Mouse (Mus musculus): ENCODE results near the gene Fam208a. TPM values are rescaled to one million over a fixed set of nuclear protein-coding genes. Genes with fewer than 3 reads are reported as not detected.

The Fam208a gene
- polyA plus RNA-seq, 1 experiment, result 30.4 TPM

DNA sequence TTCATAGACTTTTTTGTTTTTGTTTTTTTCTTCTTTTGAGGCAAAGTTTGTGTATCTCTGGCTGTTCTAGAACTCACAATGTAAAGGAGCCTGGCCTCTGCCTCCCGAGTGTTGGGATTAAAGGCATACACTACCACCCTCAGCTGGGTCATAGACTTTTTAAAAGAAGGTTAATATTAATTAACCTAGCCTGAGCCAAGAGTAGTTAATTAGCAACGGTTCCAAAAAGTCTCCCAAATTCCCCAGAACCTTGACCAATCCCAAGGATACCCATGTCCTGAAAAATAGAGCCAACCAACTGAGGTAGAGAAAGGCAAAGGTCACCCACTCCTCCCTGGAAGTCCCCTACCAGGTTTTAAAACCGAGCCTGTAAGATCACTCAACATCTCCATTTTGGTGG, 7.8 kb upstream of the Fam208a start:
- 66% methylated on average over 3 of the region's 3 CpGs for WGBS
- Histone ChIP-seq H3K4me1 (ENCODE audit: control insufficient read depth, insufficient read depth, low read length) (no peaks in the 10 kb centered on the region), H3K27me3 (ENCODE audit: control insufficient read depth, insufficient read depth, low read length) (no peaks in the 10 kb centered on the region), H3K27ac (ENCODE audit: insufficient read depth, low read length) (no peak overlapping the region), H3K4me3 (replicated peaks; ENCODE audit: insufficient read depth, low read depth, low read length) (no peak overlapping the region)
- TF ChIP-seq CTCF (IDR thresholded peaks at IDR 0.05; ENCODE audit: borderline replicate concordance, insufficient read depth, low read depth, low read length) (no peak), POLR2A (IDR thresholded peaks at IDR 0.05; ENCODE audit: borderline replicate concordance, insufficient read depth, low read length) (no peak)
- DNase-seq, result no peak

DNA sequence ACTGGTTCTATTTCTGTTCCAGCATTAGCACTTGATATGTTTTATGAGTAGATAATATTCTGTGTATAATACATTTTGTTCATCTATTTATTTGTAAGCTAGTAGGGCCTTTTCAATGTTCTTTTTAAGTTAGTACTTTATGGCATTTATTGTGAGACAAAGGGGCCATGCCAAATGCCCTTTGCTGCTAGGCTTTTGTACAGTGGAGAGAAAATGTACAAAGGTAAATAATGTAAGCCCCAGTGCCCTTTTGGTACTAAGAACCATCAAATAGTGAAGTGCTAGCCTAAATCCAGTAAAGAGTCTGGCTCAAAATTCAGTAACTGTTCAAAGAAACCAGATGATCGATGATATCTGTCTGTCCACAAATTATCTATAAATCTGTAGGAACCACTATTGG, 6.3 kb upstream of the Fam208a start:
- TF ChIP-seq POLR2A (IDR thresholded peaks at IDR 0.05; ENCODE audit: borderline replicate concordance, insufficient read depth, low read length) (no peak), CTCF (IDR thresholded peaks at IDR 0.05; ENCODE audit: borderline replicate concordance, insufficient read depth, low read depth, low read length) (no peak)
- Histone ChIP-seq H3K4me1 (ENCODE audit: control insufficient read depth, insufficient read depth, low read length) (no peaks in the 10 kb centered on the region), H3K27ac (ENCODE audit: insufficient read depth, low read length) (no peak overlapping the region), H3K4me3 (replicated peaks; ENCODE audit: insufficient read depth, low read depth, low read length) (no peak overlapping the region), H3K27me3 (ENCODE audit: control insufficient read depth, insufficient read depth, low read length) (no peaks in the 10 kb centered on the region)
- DNase-seq, result no peak
- 98% methylated on average over 1 of the region's 1 CpGs for WGBS

DNA sequence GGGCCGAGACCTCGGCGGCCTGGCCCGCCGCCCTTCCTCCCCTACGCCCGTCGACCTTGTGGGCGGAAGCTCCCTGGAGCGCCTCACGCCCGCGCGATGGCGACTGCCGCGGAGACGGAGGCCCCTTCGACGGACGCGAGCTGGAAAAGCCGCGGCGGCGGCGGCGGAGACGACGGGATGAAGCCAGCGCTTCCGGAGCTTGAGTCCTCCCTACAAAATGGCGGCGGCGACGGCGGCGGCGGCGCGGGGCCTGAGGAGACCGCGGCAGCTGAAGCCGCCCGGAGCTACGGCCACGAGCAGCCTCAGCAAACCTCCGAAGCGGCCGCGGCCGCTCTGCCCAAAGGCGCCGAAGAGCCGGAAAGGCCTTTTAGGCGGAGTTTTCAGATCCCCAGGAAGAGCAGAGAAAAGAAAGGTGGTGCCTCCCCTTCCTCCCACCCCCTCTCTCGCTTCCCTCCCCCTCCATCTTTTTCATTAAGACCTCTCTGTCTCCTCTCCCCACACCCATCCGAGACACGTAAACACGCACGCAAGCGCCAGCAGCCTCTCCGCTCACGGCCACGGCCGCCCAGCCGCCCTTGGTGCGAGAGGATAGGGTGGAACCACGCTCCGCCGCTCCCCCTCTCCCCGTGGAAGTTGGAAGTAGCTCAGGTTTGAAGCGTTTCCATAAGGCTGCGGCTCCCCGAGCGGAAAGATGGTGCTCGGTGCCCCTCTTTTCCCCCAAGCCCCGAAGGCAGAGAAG, 508 bp downstream of the Fam208a start:
- WGBS, result under 1% methylated on average over 78 of the region's 78 CpGs
- peak overlapping the region; percentile 69 for H3K4me3 ChIP-seq (replicated peaks; ENCODE audit: insufficient read depth, low read depth, low read length)
- no peaks in the 10 kb centered on the region for H3K4me1 ChIP-seq (ENCODE audit: control insufficient read depth, insufficient read depth, low read length)
- no peaks in the 10 kb centered on the region for H3K27me3 ChIP-seq (ENCODE audit: control insufficient read depth, insufficient read depth, low read length)
- TF ChIP-seq POLR2A (IDR thresholded peaks at IDR 0.05; ENCODE audit: borderline replicate concordance, insufficient read depth, low read length) (peak; percentile 59; the same call in 1 of the 2 replicates), CTCF (IDR thresholded peaks at IDR 0.05; ENCODE audit: borderline replicate concordance, insufficient read depth, low read depth, low read length) (no peak)
- peak overlapping the region; percentile 91 for H3K27ac ChIP-seq (ENCODE audit: insufficient read depth, low read length)
- DNase-seq, result peak; percentile 91 to 93

DNA sequence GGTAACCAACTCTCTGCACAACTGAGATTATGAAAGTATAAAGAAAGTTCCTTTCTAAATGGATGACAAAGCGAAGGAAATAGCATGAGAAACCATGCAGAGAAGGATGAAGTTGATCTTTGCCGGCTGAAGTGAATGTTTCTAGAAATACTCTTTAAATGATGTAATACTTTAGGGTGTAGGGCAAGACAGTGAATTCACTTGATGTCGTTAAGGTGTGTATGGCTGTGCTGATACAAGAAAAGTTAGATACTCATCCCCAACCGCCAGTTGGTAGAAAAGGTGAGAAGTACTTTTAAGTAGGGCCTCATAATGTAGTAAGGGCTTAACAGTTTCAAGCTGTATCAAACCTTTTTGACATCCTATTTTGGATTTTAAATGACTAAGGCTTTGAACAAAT, 1.6 kb downstream of the Fam208a start:
- Histone ChIP-seq H3K27ac (ENCODE audit: insufficient read depth, low read length) (no peak overlapping the region), H3K4me3 (replicated peaks; ENCODE audit: insufficient read depth, low read depth, low read length) (no peak overlapping the region), H3K27me3 (ENCODE audit: control insufficient read depth, insufficient read depth, low read length) (no peaks in the 10 kb centered on the region), H3K4me1 (ENCODE audit: control insufficient read depth, insufficient read depth, low read length) (no peaks in the 10 kb centered on the region)
- TF ChIP-seq POLR2A (IDR thresholded peaks at IDR 0.05; ENCODE audit: borderline replicate concordance, insufficient read depth, low read length) (no peak), CTCF (IDR thresholded peaks at IDR 0.05; ENCODE audit: borderline replicate concordance, insufficient read depth, low read depth, low read length) (no peak)
- WGBS, result 97% methylated on average over 4 of the region's 4 CpGs
- DNase-seq, result no peak

DNA sequence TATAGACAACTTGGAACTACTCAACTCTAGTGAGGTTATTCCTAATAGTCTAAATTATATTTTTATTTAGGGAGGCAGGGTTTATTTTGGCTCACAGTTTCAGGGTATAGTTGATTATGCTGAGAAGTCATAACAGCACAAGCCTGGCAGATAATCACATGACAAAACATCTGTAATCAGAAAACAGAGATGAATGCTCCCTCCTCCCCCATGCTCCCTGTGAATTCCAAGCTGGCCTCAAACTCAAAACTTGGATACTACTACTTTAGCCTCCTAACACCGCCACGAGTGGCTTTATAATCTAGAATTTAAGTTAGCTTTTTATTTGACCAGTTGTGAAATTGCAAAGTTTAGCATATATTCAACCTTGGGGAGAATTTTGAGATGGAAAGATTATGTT, 3.4 kb downstream of the Fam208a start:
- no peak for DNase-seq
- H3K27ac ChIP-seq (ENCODE audit: insufficient read depth, low read length), result no peak overlapping the region
- no peak overlapping the region for H3K4me3 ChIP-seq (replicated peaks; ENCODE audit: insufficient read depth, low read depth, low read length)
- 98% methylated on average over 2 of the region's 2 CpGs for WGBS
- H3K4me1 ChIP-seq (ENCODE audit: control insufficient read depth, insufficient read depth, low read length), result no peaks in the 10 kb centered on the region
- no peak for TF ChIP-seq CTCF (IDR thresholded peaks at IDR 0.05; ENCODE audit: borderline replicate concordance, insufficient read depth, low read depth, low read length)
- TF ChIP-seq POLR2A (IDR thresholded peaks at IDR 0.05; ENCODE audit: borderline replicate concordance, insufficient read depth, low read length), result no peak
- no peaks in the 10 kb centered on the region for H3K27me3 ChIP-seq (ENCODE audit: control insufficient read depth, insufficient read depth, low read length)

DNA sequence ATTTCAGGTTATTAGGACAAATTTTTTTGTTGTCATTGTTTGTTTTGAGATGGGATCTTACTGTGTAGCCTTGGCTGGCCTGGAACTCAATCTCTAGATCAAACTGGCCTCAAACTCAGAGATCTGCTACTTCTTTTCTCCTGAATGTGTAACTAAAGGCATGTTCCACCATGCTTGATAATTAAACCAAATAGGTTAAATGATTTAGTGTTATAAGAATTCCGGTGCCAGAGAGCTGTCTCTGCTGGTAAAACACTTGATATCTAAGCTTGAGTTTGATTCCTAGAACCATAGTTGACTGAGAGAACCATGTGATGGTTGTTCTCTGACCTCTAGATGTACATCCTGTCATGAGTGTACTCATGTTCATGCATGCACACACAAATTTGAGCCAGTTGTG, 7.5 kb downstream of the Fam208a start:
- Histone ChIP-seq H3K27me3 (ENCODE audit: control insufficient read depth, insufficient read depth, low read length) (no peaks in the 10 kb centered on the region), H3K4me3 (replicated peaks; ENCODE audit: insufficient read depth, low read depth, low read length) (no peak overlapping the region), H3K4me1 (ENCODE audit: control insufficient read depth, insufficient read depth, low read length) (no peaks in the 10 kb centered on the region), H3K27ac (ENCODE audit: insufficient read depth, low read length) (no peak overlapping the region)
- WGBS, result 100% methylated on average over 1 of the region's 1 CpGs
- DNase-seq, result no peak
- TF ChIP-seq POLR2A (IDR thresholded peaks at IDR 0.05; ENCODE audit: borderline replicate concordance, insufficient read depth, low read length) (no peak), CTCF (IDR thresholded peaks at IDR 0.05; ENCODE audit: borderline replicate concordance, insufficient read depth, low read depth, low read length) (no peak)

DNA sequence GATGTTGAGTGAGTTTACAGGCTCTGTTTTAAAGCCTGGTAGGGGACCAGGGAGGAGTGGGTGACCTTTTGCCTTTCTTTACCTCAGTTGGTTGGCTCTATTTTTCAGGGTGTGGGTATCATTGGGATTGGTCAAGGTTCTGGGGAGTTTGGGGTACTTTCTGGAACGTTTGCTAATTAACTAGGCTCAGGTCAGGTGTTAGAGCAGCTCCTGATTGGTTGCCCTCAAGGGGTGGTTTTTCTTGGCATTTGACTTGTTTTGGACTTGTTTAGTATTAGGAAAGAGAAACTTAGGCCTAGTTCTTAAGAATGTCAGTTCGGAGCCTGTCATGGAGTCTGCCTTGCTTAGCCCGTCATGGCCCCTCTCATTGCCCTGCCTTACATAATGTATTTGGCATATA, 8.2 kb downstream of the Fam208a start:
- Histone ChIP-seq H3K27me3 (ENCODE audit: control insufficient read depth, insufficient read depth, low read length) (no peaks in the 10 kb centered on the region), H3K4me3 (replicated peaks; ENCODE audit: insufficient read depth, low read depth, low read length) (no peak overlapping the region), H3K27ac (ENCODE audit: insufficient read depth, low read length) (no peak overlapping the region), H3K4me1 (ENCODE audit: control insufficient read depth, insufficient read depth, low read length) (no peaks in the 10 kb centered on the region)
- no peak for TF ChIP-seq POLR2A (IDR thresholded peaks at IDR 0.05; ENCODE audit: borderline replicate concordance, insufficient read depth, low read length)
- no peak for TF ChIP-seq CTCF (IDR thresholded peaks at IDR 0.05; ENCODE audit: borderline replicate concordance, insufficient read depth, low read depth, low read length)
- WGBS, result 87% methylated on average over 3 of the region's 3 CpGs
- no peak for DNase-seq

DNA sequence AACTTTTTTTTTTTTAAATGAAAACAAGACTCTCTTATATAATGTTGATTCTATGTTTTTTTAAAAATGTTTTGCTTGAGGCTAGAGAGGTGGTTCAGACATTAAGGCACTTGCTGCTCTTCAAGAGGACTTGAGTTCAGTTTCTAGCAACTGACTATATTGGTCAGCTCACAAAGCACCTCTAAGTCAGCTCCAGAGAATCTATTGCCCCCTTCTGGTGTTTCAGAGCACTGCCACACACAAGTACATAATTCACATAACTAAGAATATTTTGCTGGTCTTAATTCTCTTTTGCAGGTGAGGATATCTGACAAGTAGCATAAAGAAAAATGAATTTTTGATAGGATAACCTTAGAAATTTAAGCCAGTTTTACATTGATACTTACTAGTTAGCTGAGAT, 12.3 kb downstream of the Fam208a start:
- TF ChIP-seq CTCF (IDR thresholded peaks at IDR 0.05; ENCODE audit: borderline replicate concordance, insufficient read depth, low read depth, low read length), result no peak
- no peak for TF ChIP-seq POLR2A (IDR thresholded peaks at IDR 0.05; ENCODE audit: borderline replicate concordance, insufficient read depth, low read length)
- H3K27ac ChIP-seq (ENCODE audit: insufficient read depth, low read length), result no peak overlapping the region
- H3K4me3 ChIP-seq (replicated peaks; ENCODE audit: insufficient read depth, low read depth, low read length), result no peak overlapping the region
- no peaks in the 10 kb centered on the region for H3K27me3 ChIP-seq (ENCODE audit: control insufficient read depth, insufficient read depth, low read length)
- H3K4me1 ChIP-seq (ENCODE audit: control insufficient read depth, insufficient read depth, low read length), result peaks cover 8% of the 10 kb centered on the region
- DNase-seq, result no peak
